Mouse (Mus musculus) olfactory bulb, adult 2 months (tissue): ENCODE measurements around the gene Bbc3.
"Not testable (repeated sequence)": the region's sequence is repeated elsewhere in the genome, so short reads cannot be mapped to it uniquely, and the experiment has no call there.

Experiments
- CTCF ChIP-seq: fragments of 200-500 bp; IDR thresholded peaks from 2 replicates; pipeline ENCODE4 v1.5.1; 2012; ENCODE audit warnings: low read depth, mild to moderate bottlenecking, low read length, moderate library complexity; ENCODE audit not compliant: insufficient read depth
- POLR2A ChIP-seq: fragments of 200-500 bp; IDR thresholded peaks from 2 replicates; pipeline ENCODE4 v1.6.1; 2012; ENCODE audit warnings: mild to moderate bottlenecking, low read depth, low read length, moderate library complexity; ENCODE audit not compliant: insufficient read depth

DNA sequence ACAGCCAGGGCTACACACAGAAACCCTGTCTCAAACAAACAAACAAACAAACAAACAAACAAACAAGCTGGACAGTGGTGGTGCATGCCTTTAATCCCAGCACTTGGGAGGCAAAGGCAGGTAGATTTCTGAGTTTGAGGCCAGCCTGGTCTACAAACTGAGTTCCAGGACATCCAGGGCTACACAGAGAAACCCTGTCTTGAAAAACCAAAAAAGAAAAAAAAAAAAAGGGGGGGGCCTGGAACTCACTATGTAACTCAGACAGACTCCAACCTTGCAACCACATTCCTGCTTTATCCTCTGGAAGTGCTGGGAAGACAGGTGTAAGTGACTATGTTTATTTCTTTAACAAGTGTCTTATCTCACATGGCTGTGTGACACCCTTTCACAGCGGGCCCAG lies at the start of gene Bbc3:
- not testable (repeated sequence) for TF ChIP-seq CTCF, POLR2A
